Mouse (Mus musculus): ENCODE results near the gene Olfr745.

Olfr745 gene

GRCm38 (mm10) chr14:50639088-50639487 is at the start of gene Olfr745:
Gene Olfr745, plus strand, starts transcription at chr14:50639388.
- DNase-seq (ENCODE audit: low spot score in 2 of 2), result no peak

- no peak for DNase-seq (ENCODE audit: low spot score in 2 of 2)
Measured at GRCm38 (mm10) chr14:50614579-50614978, 24.6 kb upstream of the Olfr745 start, which contains the start of gene Olfr744. Gene Olfr744, plus strand, starts transcription at chr14:50614879.

- DNase-seq (ENCODE audit: low spot score in 2 of 2), result no peak
Measured at GRCm38 (mm10) chr14:50646783-50647182, 7.6 kb downstream of the Olfr745 start, which contains the start of gene Olfr746. Gene Olfr746, plus strand, starts transcription at chr14:50647083.

GRCm38 (mm10) chr14:50693106-50693505 is 53.9 kb downstream of the Olfr745 start, which contains the start of gene Olfr747:
Gene Olfr747, minus strand, starts transcription at chr14:50693206.
- DNase-seq (ENCODE audit: low spot score in 2 of 2), result no peak
